ENCODE assay signal across 15 mouse cellular contexts in genomic region chr2:72865462-72866365, GRCm38 (mm10).
DNase-seq lines count a peak whose midpoint lies in the region; ATAC-seq and TF ChIP-seq lines count a peak whose summit lies in the region.
"Had no signal": no experiment of that assay in that cellular context is flagged by ENCODE, and none has a peak within 500 bp of the region (broad histone marks: within the 10 kb centered on the region; RNA-seq: fewer than 3 reads in every experiment).

No protein-coding gene starts in this region.

- 56% methylated on average over 19 of the region's 19 CpGs for WGBS in hindbrain, embryonic 14.5 days
- 57% methylated on average over 19 of the region's 19 CpGs for WGBS in hindbrain, embryonic 13.5 days
- WGBS in intestine, postnatal 0 days: 32% methylated on average over 19 of the region's 19 CpGs

- no peak overlapping the region for H3K4me3 ChIP-seq in hindbrain, embryonic 14.5 days (replicated peaks; ENCODE audit: low read length)
- no peak overlapping the region for H3K4me3 ChIP-seq in hindbrain, embryonic 13.5 days
- H3K4me3 ChIP-seq in testis, adult 2 months (ENCODE audit: control insufficient read depth, low read depth, low read length): peak overlapping the region; percentile 19
- H3K4me3 ChIP-seq in intestine, postnatal 0 days (ENCODE audit: low read depth, low read length): no peak overlapping the region
- H3K4me3 ChIP-seq: erythroblast, embryonic 14.5 days; megakaryocyte, embryonic 14.5 days had no signal

- no peak overlapping the region for H3K9ac ChIP-seq in hindbrain, embryonic 14.5 days
- H3K9ac ChIP-seq in hindbrain, embryonic 13.5 days: no peak overlapping the region
- H3K9ac ChIP-seq in intestine, postnatal 0 days (ENCODE audit: low read depth, low read length): no peak overlapping the region

- H3K4me1 ChIP-seq in hindbrain, embryonic 14.5 days (replicated peaks; ENCODE audit: control insufficient read depth, insufficient read depth, low read length): no peaks in the 10 kb centered on the region
- H3K4me1 ChIP-seq in hindbrain, embryonic 13.5 days (replicated peaks): peaks cover 10% of the 10 kb centered on the region; the same call in 1 of the 2 replicates
- peaks cover 7% of the 10 kb centered on the region for H3K4me1 ChIP-seq in testis, adult 2 months (ENCODE audit: control insufficient read depth, insufficient read depth, low read length)
- H3K4me1 ChIP-seq in intestine, postnatal 0 days (replicated peaks; ENCODE audit: control insufficient read depth, insufficient read depth, low read length): no peaks in the 10 kb centered on the region
- H3K4me1 ChIP-seq: megakaryocyte, embryonic 14.5 days had no signal

- TF ChIP-seq CTCF in testis, adult 2 months (IDR thresholded peaks at IDR 0.05; ENCODE audit: control insufficient read depth, insufficient read depth, insufficient replicate concordance, low read depth, low read length): no peak
- TF ChIP-seq CTCF in intestine, postnatal 0 days (IDR thresholded peaks at IDR 0.05; ENCODE audit: low read depth): 0 out of 2 replicates have a peak, but pooled peaks have one; percentile 6

- H3K27me3 ChIP-seq in hindbrain, embryonic 14.5 days (ENCODE audit: control insufficient read depth, insufficient read depth, low read length): no peaks in the 10 kb centered on the region
- H3K27me3 ChIP-seq in hindbrain, embryonic 13.5 days: no peaks in the 10 kb centered on the region
- H3K27me3 ChIP-seq in testis, adult 2 months (ENCODE audit: control insufficient read depth, insufficient read depth, low read length): no peaks in the 10 kb centered on the region
- H3K27me3 ChIP-seq in intestine, postnatal 0 days (replicated peaks; ENCODE audit: control insufficient read depth, insufficient read depth, low read length): no peaks in the 10 kb centered on the region

- no peak for ATAC-seq in hindbrain, embryonic 14.5 days (ENCODE audit: low FRiP score)
- no peak for ATAC-seq in hindbrain, embryonic 13.5 days (ENCODE audit: low FRiP score)
- ATAC-seq in intestine, postnatal 0 days: peak; percentile 97
- ATAC-seq: CD4-positive, CD25-positive, alpha-beta regulatory T cell, adult 4 months had no signal

- no peak overlapping the region for H3K27ac ChIP-seq in hindbrain, embryonic 14.5 days
- no peak overlapping the region for H3K27ac ChIP-seq in hindbrain, embryonic 13.5 days
- no peak overlapping the region for H3K27ac ChIP-seq in testis, adult 2 months (ENCODE audit: control insufficient read depth, insufficient read depth, low read depth, low read length)
- peak overlapping the region; percentile 82 for H3K27ac ChIP-seq in intestine, postnatal 0 days (ENCODE audit: low read depth, low read length)

- H3K36me3 ChIP-seq in hindbrain, embryonic 14.5 days (replicated peaks; ENCODE audit: control insufficient read depth, insufficient read depth): no peaks in the 10 kb centered on the region
- no peaks in the 10 kb centered on the region for H3K36me3 ChIP-seq in hindbrain, embryonic 13.5 days
- no peaks in the 10 kb centered on the region for H3K36me3 ChIP-seq in testis, adult 2 months (ENCODE audit: control insufficient read depth, insufficient read depth, low read length)
- H3K36me3 ChIP-seq in intestine, postnatal 0 days (ENCODE audit: control insufficient read depth, insufficient read depth): no peaks in the 10 kb centered on the region

- TF ChIP-seq POLR2A in testis, adult 2 months (IDR thresholded peaks at IDR 0.05; ENCODE audit: control insufficient read depth, low read depth, low read length): no peak

- H3K9me3 ChIP-seq in hindbrain, embryonic 14.5 days (ENCODE audit: control insufficient read depth, low read length): no peaks in the 10 kb centered on the region
- H3K9me3 ChIP-seq in hindbrain, embryonic 13.5 days: no peaks in the 10 kb centered on the region
- no peaks in the 10 kb centered on the region for H3K9me3 ChIP-seq in intestine, postnatal 0 days (ENCODE audit: control insufficient read depth)

- no peak overlapping the region for H3K4me2 ChIP-seq in hindbrain, embryonic 14.5 days (replicated peaks)
- no peak overlapping the region for H3K4me2 ChIP-seq in hindbrain, embryonic 13.5 days
- H3K4me2 ChIP-seq in intestine, postnatal 0 days (replicated peaks; ENCODE audit: low read depth): peak overlapping the region; percentile 32; the same call in 1 of the 2 replicates

- peak; percentile 48 for DNase-seq in hindbrain, embryonic 14.5 days (ENCODE audit: low spot score)
- DNase-seq in testis, postnatal 14 days (ENCODE audit: low spot score): no peak
- DNase-seq in right cerebral cortex, postnatal 25 days: no peak
- DNase-seq in layer of hippocampus, adult 9-10 months (ENCODE audit: low spot score): no peak
- DNase-seq: adrenal gland, postnatal 10 days; cerebellum, adult 9-11 months; embryo, embryonic 11 days; kidney, adult 18-20 months; right cerebral cortex, postnatal 4 days had no signal
